In genomic region chr17:35193881-35194843, GRCm38 (mm10) we compare ENCODE assay signal across 8 mouse cellular contexts. TPM values are rescaled to one million over a fixed set of nuclear protein-coding genes. Genes with fewer than 3 reads are reported as not detected.
DNase-seq lines count a peak whose midpoint lies in the region; ATAC-seq and TF ChIP-seq lines count a peak whose summit lies in the region.

Ltb (plus strand) TSS chr17:35194439.

- H3K9me3 ChIP-seq in neural tube, embryonic 11.5 days (ENCODE audit: control insufficient read depth, low read length), result no peaks in the 10 kb centered on the region
- H3K9me3 ChIP-seq in heart, postnatal 0 days (replicated peaks; ENCODE audit: control insufficient read depth, low read length), result no peaks in the 10 kb centered on the region
- H3K9me3 ChIP-seq in lung, embryonic 14.5 days (ENCODE audit: low read depth, low read length), result no peaks in the 10 kb centered on the region

- WGBS in neural tube, embryonic 11.5 days, result 71% methylated on average over 28 of the region's 28 CpGs
- WGBS in heart, postnatal 0 days, result 50% methylated on average over 28 of the region's 28 CpGs
- WGBS in lung, embryonic 14.5 days, result 41% methylated on average over 28 of the region's 28 CpGs

- no peak for ATAC-seq in neural tube, embryonic 11.5 days (ENCODE audit: insufficient read depth, low FRiP score, low TSS enrichment)
- ATAC-seq in heart, postnatal 0 days (ENCODE audit: insufficient read depth, low read depth), result no peak
- ATAC-seq in lung, embryonic 14.5 days (ENCODE audit: insufficient read depth), result no peak
- ATAC-seq in erythroblast, adult 5-6 weeks (replicated peaks; ENCODE audit: low FRiP score, poor library complexity, severe bottlenecking), result no peak

- H3K27me3 ChIP-seq in neural tube, embryonic 11.5 days (ENCODE audit: control insufficient read depth, insufficient read depth, low read length), result peaks cover 25% of the 10 kb centered on the region
- peaks cover 47% of the 10 kb centered on the region for H3K27me3 ChIP-seq in heart, postnatal 0 days (ENCODE audit: control insufficient read depth, insufficient read depth, low read length)
- H3K27me3 ChIP-seq in lung, embryonic 14.5 days (ENCODE audit: insufficient read depth, low read length), result peaks cover 33% of the 10 kb centered on the region

- H3K4me3 ChIP-seq in neural tube, embryonic 11.5 days (ENCODE audit: low read depth, low read length), result peak within 1 kb of the TSS; percentile 31
- H3K4me3 ChIP-seq in heart, postnatal 0 days (ENCODE audit: low read depth, low read length), result peak within 1 kb of the TSS; percentile 47; the same call in 1 of the 2 replicates
- H3K4me3 ChIP-seq in lung, embryonic 14.5 days (ENCODE audit: low read depth, low read length), result peak within 1 kb of the TSS; percentile 41; the same call in 1 of the 2 replicates

- 0 out of 2 replicates have a peak, but pooled peaks cover 3% of the 10 kb centered on the region for H3K4me1 ChIP-seq in neural tube, embryonic 11.5 days (ENCODE audit: control insufficient read depth, insufficient read depth, low read length)
- peaks cover 5% of the 10 kb centered on the region for H3K4me1 ChIP-seq in heart, postnatal 0 days (ENCODE audit: control insufficient read depth, insufficient read depth)
- no peaks in the 10 kb centered on the region; the same call in none of the 2 replicates for H3K4me1 ChIP-seq in lung, embryonic 14.5 days (ENCODE audit: insufficient read depth)

- no peak within 1 kb of the TSS for H3K27ac ChIP-seq in neural tube, embryonic 11.5 days (ENCODE audit: low read depth, low read length)
- peak within 1 kb of the TSS; percentile 31; the same call in 1 of the 2 replicates for H3K27ac ChIP-seq in heart, postnatal 0 days (ENCODE audit: low read depth)
- no peak within 1 kb of the TSS for H3K27ac ChIP-seq in lung, embryonic 14.5 days (ENCODE audit: low read depth)

- no peak for DNase-seq in neural tube, embryonic 11.5 days (ENCODE audit: low spot score)
- DNase-seq in neural tube, embryonic 10.5 days (ENCODE audit: extremely low spot score, low spot score), result no peak
- no peak for DNase-seq in heart, postnatal 0 days (ENCODE audit: low spot score)
- DNase-seq in lung, embryonic 14.5 days, result no peak
- DNase-seq in spleen, postnatal 14 days (ENCODE audit: low spot score in 2 of 2), result peak; percentile 53 to 68
- DNase-seq in layer of hippocampus, adult 18-20 months (ENCODE audit: low spot score in 2 of 2), result no peak
- no peak for DNase-seq in retina, embryonic 14.5 days (ENCODE audit: low spot score)

- H3K9ac ChIP-seq in neural tube, embryonic 11.5 days (ENCODE audit: low read length), result no peak within 1 kb of the TSS
- peak within 1 kb of the TSS; percentile 30; the same call in 1 of the 2 replicates for H3K9ac ChIP-seq in heart, postnatal 0 days (replicated peaks; ENCODE audit: low read depth, low read length)
- H3K9ac ChIP-seq in lung, embryonic 14.5 days, result no peak within 1 kb of the TSS

- H3K36me3 ChIP-seq in neural tube, embryonic 11.5 days (ENCODE audit: control insufficient read depth, insufficient read depth, low read length), result no peaks in the 10 kb centered on the region
- no peaks in the 10 kb centered on the region for H3K36me3 ChIP-seq in heart, postnatal 0 days (replicated peaks; ENCODE audit: control insufficient read depth, insufficient read depth, low read length)
- H3K36me3 ChIP-seq in lung, embryonic 14.5 days (ENCODE audit: insufficient read depth), result no peaks in the 10 kb centered on the region

- no peak for TF ChIP-seq CTCF in heart, postnatal 0 days (IDR thresholded peaks at IDR 0.05; ENCODE audit: low read depth)
- no peak for TF ChIP-seq CTCF in lung, embryonic 14.5 days (IDR thresholded peaks at IDR 0.05; ENCODE audit: low read depth)

- no peak for TF ChIP-seq EP300 in heart, postnatal 0 days (IDR thresholded peaks at IDR 0.05; ENCODE audit: low read depth)

- H3K4me2 ChIP-seq in neural tube, embryonic 11.5 days (ENCODE audit: low read depth), result peak within 1 kb of the TSS; percentile 60
- peak within 1 kb of the TSS; percentile 66 for H3K4me2 ChIP-seq in heart, postnatal 0 days (ENCODE audit: low read depth, low read length)
- peak within 1 kb of the TSS; percentile 77; the same call in 1 of the 2 replicates for H3K4me2 ChIP-seq in lung, embryonic 14.5 days

RNA-seq across cellular contexts. Expression of gene Ltb, which starts in this region (rescaled TPM):
- polyA plus RNA-seq in neural tube, embryonic 11.5 days (2014; fragmentation: Nextera tagmentation; extraction: Ambion mirVana), result 0.27 TPM in 1 of 2 replicates, not detected in the other
- total RNA-seq in heart, postnatal 0 days (2014; rRNA removed; ENCODE audit: low replicate concordance), result 0.27 and 1.0 TPM in 2 replicates
- 0.33 and 0.48 TPM in 2 replicates for polyA plus RNA-seq in heart, postnatal 0 days (2015; fragmentation: Nextera tagmentation; extraction: Ambion mirVana)
- polyA plus RNA-seq in lung, embryonic 14.5 days (2014; fragmentation: Nextera tagmentation; extraction: Ambion mirVana), result 0.43 TPM in 1 of 2 replicates, not detected in the other
- total RNA-seq in erythroblast, adult 5-6 weeks (2015; ENCODE audit: low replicate concordance), result 4.6 TPM in 1 of 2 replicates, not detected in the other
- total RNA-seq in erythroblast, adult 5-6 weeks (2017; ENCODE audit: low replicate concordance), result 1.7 and 3.8 TPM in 2 replicates
- under 1 TPM; 0.41 to 0.64 TPM for total RNA-seq in layer of hippocampus, adult 18-20 months (2021)

Comparison
In these comparisons a context has a peak if more than half of its experiments do, and no peak if none do; other contexts are left out.
1. DNase-seq: peak in spleen, postnatal 14 days (2 of 2); none in neural tube, embryonic 11.5 days (single experiment), neural tube, embryonic 10.5 days (single experiment), heart, postnatal 0 days (single experiment), lung, embryonic 14.5 days (single experiment), layer of hippocampus, adult 18-20 months (0 of 2) and retina, embryonic 14.5 days (single experiment).
2. Peak in every context shown above with its lines, with median percentiles within 50 percentile points of each other: H3K4me2 ChIP-seq and H3K4me3 ChIP-seq.